Mouse (Mus musculus) megakaryocyte, embryonic 14.5 days (primary cell): ENCODE results near the gene Atp8b2. TPM values are rescaled to one million over a fixed set of nuclear protein-coding genes. Genes with fewer than 3 reads are reported as not detected.

Source experiments
- H3K27me3 ChIP-seq: replicated peaks from 2 replicates; pipeline ENCODE3; 2012; ENCODE audit warnings: inconsistent platforms
- H3K36me3 ChIP-seq: replicated peaks from 2 replicates; pipeline ENCODE3; 2012; ENCODE audit warnings: low read length, inconsistent platforms, mixed read lengths
- H3K4me1 ChIP-seq: 2 replicates; pipeline ENCODE4 v1.6.1; 2012; ENCODE audit warnings: inconsistent platforms
- H3K4me3 ChIP-seq: replicated peaks from 2 replicates; pipeline ENCODE3; 2012; ENCODE audit warnings: moderate library complexity, mild to moderate bottlenecking, inconsistent platforms
- H3K9me3 ChIP-seq: 2 replicates; pipeline ENCODE4 v1.6.1; 2012; ENCODE audit warnings: inconsistent platforms
- FLI1 ChIP-seq: IDR thresholded peaks from 2 replicates; pipeline ENCODE4 v1.6.1; 2012; ENCODE audit warnings: low read length, inconsistent platforms, mixed read lengths
- GATA1 ChIP-seq: IDR thresholded peaks from 3 replicates; pipeline ENCODE4 v1.6.1; 2012; ENCODE audit warnings: mixed read lengths, low read length, inconsistent platforms, borderline replicate concordance
- polyA plus RNA-seq: library from polyadenylated mRNA; stranded (reverse); fragments of >175 nt; gene quantifications from 2 replicates; pipeline ENCODE4 v1.2.3, GENCODE M21; 2012; ENCODE audit warnings: low replicate concordance; ENCODE audit not compliant: insufficient read depth

The Atp8b2 gene
- polyA plus RNA-seq, 1 experiment = 6.1 TPM

- no peaks in the 10 kb centered on the region for H3K9me3 ChIP-seq
- H3K36me3 ChIP-seq = peaks cover 37% of the 10 kb centered on the region
- peaks cover 85% of the 10 kb centered on the region for H3K4me1 ChIP-seq
- TF ChIP-seq FLI1 = peak; percentile 75
- no peak for TF ChIP-seq GATA1
- peak overlapping the region; percentile 95 for H3K4me3 ChIP-seq
- H3K27me3 ChIP-seq = peaks cover 35% of the 10 kb centered on the region
Measured at GRCm38 (mm10) chr3:89961436-89961835, 1.9 kb downstream of the Atp8b2 start.

GRCm38 (mm10) chr3:89960469-89960868 is 2.8 kb downstream of the Atp8b2 start:
- peaks cover 86% of the 10 kb centered on the region for H3K4me1 ChIP-seq
- peak overlapping the region; percentile 95 for H3K4me3 ChIP-seq
- H3K9me3 ChIP-seq = no peaks in the 10 kb centered on the region
- H3K27me3 ChIP-seq = peaks cover 26% of the 10 kb centered on the region
- H3K36me3 ChIP-seq = peaks cover 47% of the 10 kb centered on the region
- no peak for TF ChIP-seq GATA1
- TF ChIP-seq FLI1 = no peak

GRCm38 (mm10) chr3:89959435-89959834 is 3.9 kb downstream of the Atp8b2 start:
- Histone ChIP-seq H3K9me3 (no peaks in the 10 kb centered on the region), H3K27me3 (peaks cover 24% of the 10 kb centered on the region), H3K4me1 (peaks cover 76% of the 10 kb centered on the region), H3K36me3 (peaks cover 52% of the 10 kb centered on the region), H3K4me3 (no peak overlapping the region)
- no peak for TF ChIP-seq FLI1
- no peak for TF ChIP-seq GATA1

- Histone ChIP-seq H3K36me3 (peaks cover 68% of the 10 kb centered on the region), H3K4me1 (peaks cover 75% of the 10 kb centered on the region), H3K9me3 (no peaks in the 10 kb centered on the region), H3K27me3 (peaks cover 24% of the 10 kb centered on the region), H3K4me3 (no peak overlapping the region)
- TF ChIP-seq GATA1 (no peak), FLI1 (no peak)
Measured at GRCm38 (mm10) chr3:89957880-89958279, 5.4 kb downstream of the Atp8b2 start.

- Histone ChIP-seq H3K27me3 (peaks cover 20% of the 10 kb centered on the region), H3K9me3 (no peaks in the 10 kb centered on the region), H3K4me3 (no peak overlapping the region), H3K4me1 (peaks cover 75% of the 10 kb centered on the region), H3K36me3 (peaks cover 83% of the 10 kb centered on the region)
- TF ChIP-seq GATA1 = no peak
- no peak for TF ChIP-seq FLI1
Measured at GRCm38 (mm10) chr3:89956177-89956971, 6.9 kb downstream of the Atp8b2 start.

- peaks cover 50% of the 10 kb centered on the region for H3K4me1 ChIP-seq
- H3K27me3 ChIP-seq = peaks cover under 1% of the 10 kb centered on the region
- H3K4me3 ChIP-seq = peak overlapping the region; percentile 18
- TF ChIP-seq FLI1 (no peak), GATA1 (no peak)
- H3K36me3 ChIP-seq = peaks cover 94% of the 10 kb centered on the region
- no peaks in the 10 kb centered on the region for H3K9me3 ChIP-seq
Measured at GRCm38 (mm10) chr3:89953420-89953819, 9.9 kb downstream of the Atp8b2 start.

GRCm38 (mm10) chr3:89948655-89949054 is 14.7 kb downstream of the Atp8b2 start:
- Histone ChIP-seq H3K4me1 (peaks cover 26% of the 10 kb centered on the region), H3K9me3 (no peaks in the 10 kb centered on the region), H3K36me3 (peaks cover 99% of the 10 kb centered on the region), H3K27me3 (no peaks in the 10 kb centered on the region), H3K4me3 (no peak overlapping the region)
- TF ChIP-seq FLI1 = no peak
- no peak for TF ChIP-seq GATA1

GRCm38 (mm10) chr3:89948021-89948420 is 15.3 kb downstream of the Atp8b2 start:
- Histone ChIP-seq H3K4me1 (peaks cover 27% of the 10 kb centered on the region), H3K36me3 (peaks cover 99% of the 10 kb centered on the region), H3K9me3 (no peaks in the 10 kb centered on the region), H3K27me3 (no peaks in the 10 kb centered on the region), H3K4me3 (no peak overlapping the region)
- no peak for TF ChIP-seq GATA1
- TF ChIP-seq FLI1 = no peak

- Histone ChIP-seq H3K4me1 (peaks cover 29% of the 10 kb centered on the region), H3K36me3 (peaks cover 100% of the 10 kb centered on the region)
Measured at GRCm38 (mm10) chr3:89945026-89945425, 18.3 kb downstream of the Atp8b2 start.

GRCm38 (mm10) chr3:89942894-89943293 is 20.4 kb downstream of the Atp8b2 start:
- no peaks in the 10 kb centered on the region for H3K27me3 ChIP-seq
- no peak overlapping the region for H3K4me3 ChIP-seq
- H3K4me1 ChIP-seq = peaks cover 42% of the 10 kb centered on the region
- peaks cover 96% of the 10 kb centered on the region for H3K36me3 ChIP-seq
- TF ChIP-seq FLI1 (no peak), GATA1 (no peak)
- H3K9me3 ChIP-seq = no peaks in the 10 kb centered on the region

More at GRCm38 (mm10) chr3:89945026-89945425, 18.3 kb downstream of the Atp8b2 start:
- Histone ChIP-seq H3K27me3 (no peaks in the 10 kb centered on the region), H3K4me3 (no peak overlapping the region), H3K9me3 (no peaks in the 10 kb centered on the region)
- no peak for TF ChIP-seq FLI1
- no peak for TF ChIP-seq GATA1
